Mouse (Mus musculus): ENCODE data around the gene Mrps15. TPM values are rescaled to one million over a fixed set of nuclear protein-coding genes. Genes with fewer than 3 reads are reported as not detected.

Mrps15 gene
- polyA plus RNA-seq, 1 experiment from 2014 or later, result 148 TPM

DNA sequence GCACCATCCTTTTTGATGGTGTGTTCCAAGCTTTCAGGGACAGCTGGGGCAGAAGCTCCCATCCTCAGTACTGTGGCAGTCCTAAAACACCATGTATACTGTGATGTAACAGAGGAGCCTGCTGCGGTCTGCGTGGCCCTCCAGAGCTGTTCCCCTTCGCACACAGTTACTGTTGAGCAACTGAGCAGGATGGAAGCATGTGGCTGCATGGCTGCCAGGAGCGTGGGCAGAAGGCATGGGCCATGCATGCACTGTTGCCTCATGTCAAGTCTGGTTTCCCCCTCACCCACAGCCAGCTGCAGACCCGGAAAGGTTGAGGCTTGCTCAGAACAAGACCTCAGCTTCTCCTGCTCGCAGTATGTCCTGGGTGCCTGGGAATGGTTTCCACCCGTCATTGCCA, 18.5 kb downstream of the Mrps15 start:
- H3K27ac ChIP-seq (ENCODE audit: low read depth), result no peak overlapping the region
- DNase-seq (ENCODE audit: low spot score) (no peak), ATAC-seq (replicated peaks; ENCODE audit: low FRiP score, low TSS enrichment, low read depth) (no peak)
- no peaks in the 10 kb centered on the region for H3K9me3 ChIP-seq (ENCODE audit: control insufficient read depth, low read length)
- H3K9ac ChIP-seq (ENCODE audit: low read length), result no peak overlapping the region
- WGBS, result 90% methylated on average over 7 of the region's 7 CpGs
- H3K36me3 ChIP-seq (ENCODE audit: control insufficient read depth, insufficient read depth, low read length), result no peaks in the 10 kb centered on the region
- no peaks in the 10 kb centered on the region for H3K4me1 ChIP-seq (replicated peaks; ENCODE audit: control insufficient read depth, insufficient read depth, low read length)
- no peaks in the 10 kb centered on the region for H3K27me3 ChIP-seq (replicated peaks; ENCODE audit: control insufficient read depth, insufficient read depth, low read length)
- H3K4me2 ChIP-seq (ENCODE audit: low read length), result no peak overlapping the region
- H3K4me3 ChIP-seq (ENCODE audit: low read depth, low read length), result no peak overlapping the region

DNA sequence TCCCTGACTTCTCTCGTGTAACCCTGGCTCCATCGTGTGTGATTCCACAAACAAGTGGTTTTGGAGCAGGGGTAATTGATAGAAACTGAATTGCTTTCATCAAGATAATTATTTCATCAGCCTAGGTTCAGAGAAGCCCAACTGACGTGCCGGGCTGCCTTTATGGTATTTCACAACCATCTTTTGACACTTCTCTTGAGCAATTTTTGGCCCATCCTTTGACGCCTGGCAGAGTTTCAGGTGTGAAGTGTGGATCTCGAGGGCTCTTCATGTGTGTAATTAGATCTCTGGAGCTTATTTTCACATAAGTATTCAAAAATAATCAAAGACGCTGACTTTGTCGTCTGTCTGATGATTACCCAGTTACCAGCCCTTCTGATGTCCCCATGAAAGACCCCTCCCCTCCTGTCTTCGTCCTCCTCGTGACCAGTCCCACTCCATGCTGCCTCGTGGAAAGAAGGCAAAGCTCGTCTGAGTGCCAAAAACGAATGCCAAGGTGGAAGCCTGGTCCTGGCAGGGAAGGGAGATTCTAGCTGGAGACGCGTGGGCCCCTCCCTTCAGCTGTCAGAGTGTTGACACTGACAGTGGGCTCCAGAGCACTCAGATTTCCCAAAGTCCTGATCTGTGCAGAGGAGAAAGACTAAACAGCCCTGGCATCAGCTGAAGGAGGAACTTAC, 20.8 kb downstream of the Mrps15 start:
- DNase-seq (ENCODE audit: low spot score) (no peak), ATAC-seq (replicated peaks; ENCODE audit: low FRiP score, low TSS enrichment, low read depth) (no peak)
- H3K9me3 ChIP-seq (ENCODE audit: control insufficient read depth, low read length), result no peaks in the 10 kb centered on the region
- H3K27ac ChIP-seq (ENCODE audit: low read depth), result no peak overlapping the region
- H3K4me3 ChIP-seq (ENCODE audit: low read depth, low read length), result no peak overlapping the region
- H3K36me3 ChIP-seq (ENCODE audit: control insufficient read depth, insufficient read depth, low read length), result no peaks in the 10 kb centered on the region
- WGBS, result 73% methylated on average over 15 of the region's 15 CpGs
- H3K4me1 ChIP-seq (replicated peaks; ENCODE audit: control insufficient read depth, insufficient read depth, low read length), result no peaks in the 10 kb centered on the region
- no peaks in the 10 kb centered on the region for H3K27me3 ChIP-seq (replicated peaks; ENCODE audit: control insufficient read depth, insufficient read depth, low read length)
- no peak overlapping the region for H3K9ac ChIP-seq (ENCODE audit: low read length)
- H3K4me2 ChIP-seq (ENCODE audit: low read length), result no peak overlapping the region

DNA sequence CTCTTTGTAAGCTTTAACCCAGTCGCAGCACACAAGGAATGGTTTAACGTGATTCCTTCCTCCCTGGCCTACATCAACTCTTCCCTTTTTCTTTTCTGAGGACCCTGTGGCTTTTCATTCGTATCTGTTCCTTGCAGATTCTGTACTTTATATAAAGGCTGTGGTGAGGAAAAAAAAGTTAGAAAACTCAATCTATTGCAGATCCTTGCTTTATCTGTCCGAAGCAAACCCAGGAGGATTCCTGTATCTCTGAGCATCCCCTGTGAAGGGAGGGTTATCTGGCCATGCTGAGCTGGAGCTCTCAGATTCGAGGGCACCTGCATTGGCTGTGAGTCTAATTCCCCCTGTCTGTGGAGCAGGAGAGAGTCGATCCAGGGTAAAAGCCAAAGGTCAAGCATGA, 22.1 kb downstream of the Mrps15 start:
- DNase-seq (ENCODE audit: low spot score) (no peak), ATAC-seq (replicated peaks; ENCODE audit: low FRiP score, low TSS enrichment, low read depth) (no peak)
- Histone ChIP-seq H3K4me2 (ENCODE audit: low read length) (no peak overlapping the region), H3K4me3 (ENCODE audit: low read depth, low read length) (no peak overlapping the region), H3K27me3 (replicated peaks; ENCODE audit: control insufficient read depth, insufficient read depth, low read length) (no peaks in the 10 kb centered on the region), H3K27ac (ENCODE audit: low read depth) (no peak overlapping the region), H3K4me1 (replicated peaks; ENCODE audit: control insufficient read depth, insufficient read depth, low read length) (no peaks in the 10 kb centered on the region), H3K36me3 (ENCODE audit: control insufficient read depth, insufficient read depth, low read length) (no peaks in the 10 kb centered on the region), H3K9ac (ENCODE audit: low read length) (no peak overlapping the region), H3K9me3 (ENCODE audit: control insufficient read depth, low read length) (no peaks in the 10 kb centered on the region)
- WGBS, result 86% methylated on average over 6 of the region's 6 CpGs

DNA sequence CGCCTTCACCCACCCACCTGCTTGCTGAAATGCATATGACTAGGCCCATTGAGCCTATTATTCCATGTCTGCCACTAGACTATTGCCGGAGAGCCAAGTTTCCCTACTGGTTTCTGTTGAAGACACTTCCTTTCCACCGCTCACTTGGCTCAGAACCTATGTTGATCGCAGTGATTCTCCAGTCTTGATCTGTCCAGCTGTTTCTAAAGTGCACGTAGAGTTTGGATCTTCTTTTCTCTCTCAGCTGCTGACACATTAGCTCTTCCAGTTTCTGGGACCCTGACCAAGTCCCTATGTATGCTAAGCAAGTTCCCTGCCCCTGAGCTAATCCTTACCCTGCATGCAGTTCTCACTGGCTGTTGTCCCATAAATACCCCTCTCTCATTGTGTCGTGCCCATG, 31.1 kb downstream of the Mrps15 start:
- Histone ChIP-seq H3K36me3 (ENCODE audit: control insufficient read depth, insufficient read depth, low read length) (no peaks in the 10 kb centered on the region), H3K4me1 (replicated peaks; ENCODE audit: control insufficient read depth, insufficient read depth, low read length) (no peaks in the 10 kb centered on the region), H3K4me2 (ENCODE audit: low read length) (no peak overlapping the region), H3K9me3 (ENCODE audit: control insufficient read depth, low read length) (no peaks in the 10 kb centered on the region), H3K4me3 (ENCODE audit: low read depth, low read length) (no peak overlapping the region), H3K9ac (ENCODE audit: low read length) (no peak overlapping the region), H3K27me3 (replicated peaks; ENCODE audit: control insufficient read depth, insufficient read depth, low read length) (no peaks in the 10 kb centered on the region), H3K27ac (ENCODE audit: low read depth) (no peak overlapping the region)
- 84% methylated on average over 6 of the region's 6 CpGs for WGBS
- DNase-seq (ENCODE audit: low spot score), result no peak
- no peak for ATAC-seq (replicated peaks; ENCODE audit: low FRiP score, low TSS enrichment, low read depth)

DNA sequence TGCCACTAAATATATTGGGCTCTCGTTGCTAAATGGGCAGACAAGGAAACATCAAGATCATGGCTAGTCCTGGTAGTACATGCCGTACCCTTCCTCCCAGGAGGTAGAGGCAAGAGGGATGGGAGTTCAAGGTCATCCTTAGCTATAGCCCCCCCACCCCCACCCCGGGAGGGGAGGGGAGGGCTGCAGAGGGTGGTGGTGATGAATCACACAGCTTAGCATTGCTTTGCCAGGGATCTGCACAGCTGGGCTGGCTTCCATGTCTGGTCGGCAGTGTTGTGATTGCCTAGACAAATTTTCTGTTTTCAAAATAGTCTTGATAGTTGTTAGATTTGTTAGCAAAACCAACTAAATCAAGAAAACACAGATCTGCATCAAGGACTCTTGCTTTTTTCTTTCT, 32.5 kb downstream of the Mrps15 start:
- H3K27me3 ChIP-seq (replicated peaks; ENCODE audit: control insufficient read depth, insufficient read depth, low read length), result no peaks in the 10 kb centered on the region
- no peaks in the 10 kb centered on the region for H3K9me3 ChIP-seq (ENCODE audit: control insufficient read depth, low read length)
- ATAC-seq (replicated peaks; ENCODE audit: low FRiP score, low TSS enrichment, low read depth) (no peak), DNase-seq (ENCODE audit: low spot score) (no peak)
- no peak overlapping the region for H3K9ac ChIP-seq (ENCODE audit: low read length)
- H3K27ac ChIP-seq (ENCODE audit: low read depth), result no peak overlapping the region
- no peaks in the 10 kb centered on the region for H3K36me3 ChIP-seq (ENCODE audit: control insufficient read depth, insufficient read depth, low read length)
- H3K4me2 ChIP-seq (ENCODE audit: low read length), result no peak overlapping the region
- H3K4me1 ChIP-seq (replicated peaks; ENCODE audit: control insufficient read depth, insufficient read depth, low read length), result no peaks in the 10 kb centered on the region
- H3K4me3 ChIP-seq (ENCODE audit: low read depth, low read length), result no peak overlapping the region
- WGBS, result 74% methylated on average over 4 of the region's 4 CpGs

DNA sequence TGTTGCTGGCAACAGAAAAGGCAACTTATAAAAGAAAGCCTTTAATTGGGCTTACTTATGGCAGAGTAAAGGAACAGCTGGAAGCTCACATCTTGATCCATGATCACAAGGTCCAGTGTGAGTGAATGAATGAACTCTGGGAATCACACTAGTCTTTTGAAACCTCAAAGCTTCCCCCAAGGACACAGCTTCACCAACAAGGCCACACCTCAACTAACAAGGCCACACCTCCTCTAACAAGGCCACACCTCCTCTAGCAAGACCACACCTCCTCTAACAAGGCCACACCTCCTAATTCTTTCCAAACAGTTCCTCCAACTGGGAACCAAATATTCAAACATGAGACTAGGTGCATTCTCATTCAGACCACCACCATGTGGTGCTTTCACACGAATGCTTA, 34.9 kb downstream of the Mrps15 start:
- DNase-seq (ENCODE audit: low spot score) (no peak), ATAC-seq (replicated peaks; ENCODE audit: low FRiP score, low TSS enrichment, low read depth) (no peak)
- H3K27ac ChIP-seq (ENCODE audit: low read depth), result no peak overlapping the region
- H3K4me1 ChIP-seq (replicated peaks; ENCODE audit: control insufficient read depth, insufficient read depth, low read length), result no peaks in the 10 kb centered on the region
- H3K9ac ChIP-seq (ENCODE audit: low read length), result no peak overlapping the region
- no peaks in the 10 kb centered on the region for H3K36me3 ChIP-seq (ENCODE audit: control insufficient read depth, insufficient read depth, low read length)
- WGBS, result 88% methylated on average over 1 of the region's 1 CpGs
- no peaks in the 10 kb centered on the region for H3K27me3 ChIP-seq (replicated peaks; ENCODE audit: control insufficient read depth, insufficient read depth, low read length)
- no peaks in the 10 kb centered on the region for H3K9me3 ChIP-seq (ENCODE audit: control insufficient read depth, low read length)
- H3K4me2 ChIP-seq (ENCODE audit: low read length), result no peak overlapping the region
- no peak overlapping the region for H3K4me3 ChIP-seq (ENCODE audit: low read depth, low read length)

DNA sequence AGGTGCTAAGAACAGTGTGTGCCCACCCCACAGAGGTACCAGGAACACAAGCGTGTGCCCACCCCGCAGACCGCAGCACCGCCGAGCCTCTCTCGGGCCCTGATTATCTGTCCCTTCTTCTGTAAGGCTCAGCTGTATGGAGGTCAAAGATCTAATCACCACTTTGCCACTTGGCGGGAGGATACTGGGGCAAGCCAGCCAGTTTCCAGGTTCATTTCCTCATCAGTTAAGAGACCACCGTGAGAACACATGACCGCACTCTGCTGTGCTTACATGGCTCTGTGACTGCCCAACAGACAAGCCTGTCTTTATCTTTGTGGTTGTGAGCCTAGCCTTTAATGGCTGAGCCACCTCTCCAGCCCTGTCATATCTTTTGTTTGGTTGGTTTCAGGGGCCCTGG, 36.3 kb downstream of the Mrps15 start:
- ATAC-seq (replicated peaks; ENCODE audit: low FRiP score, low TSS enrichment, low read depth), result no peak
- H3K4me3 ChIP-seq (ENCODE audit: low read depth, low read length), result no peak overlapping the region
- H3K4me1 ChIP-seq (replicated peaks; ENCODE audit: control insufficient read depth, insufficient read depth, low read length), result no peaks in the 10 kb centered on the region
- WGBS, result 85% methylated on average over 9 of the region's 9 CpGs
- H3K9ac ChIP-seq (ENCODE audit: low read length), result no peak overlapping the region
- H3K36me3 ChIP-seq (ENCODE audit: control insufficient read depth, insufficient read depth, low read length), result 0 out of 2 replicates have a peak, but pooled peaks cover 4% of the 10 kb centered on the region
- H3K27ac ChIP-seq (ENCODE audit: low read depth), result no peak overlapping the region
- DNase-seq (ENCODE audit: low spot score), result no peak
- H3K4me2 ChIP-seq (ENCODE audit: low read length), result no peak overlapping the region
- no peaks in the 10 kb centered on the region for H3K9me3 ChIP-seq (ENCODE audit: control insufficient read depth, low read length)
- no peaks in the 10 kb centered on the region for H3K27me3 ChIP-seq (replicated peaks; ENCODE audit: control insufficient read depth, insufficient read depth, low read length)

DNA sequence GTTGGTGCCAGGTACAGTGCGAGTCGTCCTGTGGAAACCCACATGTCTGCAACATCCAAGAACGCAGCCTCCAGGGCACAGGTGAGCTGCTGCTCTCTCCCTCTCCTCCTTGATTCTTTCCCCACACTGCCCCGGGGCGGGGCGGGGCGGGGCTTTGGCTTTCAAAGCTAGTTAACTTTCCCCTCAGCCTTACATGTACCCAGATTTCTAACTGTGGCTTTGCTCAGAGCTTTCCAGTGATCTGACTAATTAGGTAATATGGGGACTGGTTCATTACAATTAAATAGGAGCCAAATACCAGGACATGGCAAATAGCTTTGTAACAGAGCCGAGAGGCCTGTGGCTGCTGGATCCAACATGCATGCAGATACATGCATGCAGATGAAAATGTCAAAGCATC, 37.7 kb downstream of the Mrps15 start:
- H3K4me3 ChIP-seq (ENCODE audit: low read depth, low read length), result no peak overlapping the region

DNA sequence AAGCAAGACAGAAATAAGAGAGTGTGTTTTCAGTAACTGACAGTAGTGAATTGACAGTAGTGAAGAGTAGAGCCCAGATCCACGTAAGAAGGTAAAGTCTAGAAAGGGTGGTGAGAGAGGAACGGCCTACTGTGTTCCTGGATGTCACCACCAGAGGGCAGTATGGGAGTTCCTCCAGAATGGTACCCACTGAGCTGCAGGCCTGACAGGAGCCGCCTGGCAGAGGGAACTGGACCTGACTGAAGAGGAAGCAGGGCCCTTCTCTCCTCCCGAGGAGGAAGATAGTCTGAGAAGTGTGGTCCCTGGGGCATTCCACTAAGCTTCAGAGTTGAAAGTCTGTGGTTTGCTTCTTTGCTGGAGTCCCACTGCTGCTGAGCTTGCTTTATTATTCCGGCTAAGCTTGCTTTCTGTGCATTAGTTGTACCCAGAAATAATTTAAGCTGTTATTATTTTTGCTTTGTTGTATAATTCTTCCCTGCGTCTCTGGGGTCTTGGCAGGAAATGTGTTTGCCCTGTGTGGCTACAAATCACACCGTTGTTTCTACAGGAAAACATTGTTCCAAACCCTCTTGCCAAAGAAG, 39.4 kb downstream of the Mrps15 start:
- ATAC-seq (replicated peaks; ENCODE audit: low FRiP score, low TSS enrichment, low read depth) (peak; percentile 80; the same call in 1 of the 2 replicates), DNase-seq (ENCODE audit: low spot score) (peak; percentile 91)
- Histone ChIP-seq H3K4me3 (ENCODE audit: low read depth, low read length) (no peak overlapping the region), H3K9ac (ENCODE audit: low read length) (no peak overlapping the region), H3K9me3 (ENCODE audit: control insufficient read depth, low read length) (no peaks in the 10 kb centered on the region), H3K4me2 (ENCODE audit: low read length) (no peak overlapping the region), H3K36me3 (ENCODE audit: control insufficient read depth, insufficient read depth, low read length) (0 out of 2 replicates have a peak, but pooled peaks cover 4% of the 10 kb centered on the region), H3K27me3 (replicated peaks; ENCODE audit: control insufficient read depth, insufficient read depth, low read length) (no peaks in the 10 kb centered on the region), H3K27ac (ENCODE audit: low read depth) (no peak overlapping the region), H3K4me1 (replicated peaks; ENCODE audit: control insufficient read depth, insufficient read depth, low read length) (no peaks in the 10 kb centered on the region)
- WGBS, result 26% methylated on average over 7 of the region's 7 CpGs

More for the DNA sequence above, 37.7 kb downstream of the Mrps15 start:
- no peaks in the 10 kb centered on the region for H3K27me3 ChIP-seq (replicated peaks; ENCODE audit: control insufficient read depth, insufficient read depth, low read length)
- H3K4me2 ChIP-seq (ENCODE audit: low read length), result no peak overlapping the region
- WGBS, result 61% methylated on average over 8 of the region's 8 CpGs
- 0 out of 2 replicates have a peak, but pooled peaks cover 4% of the 10 kb centered on the region for H3K36me3 ChIP-seq (ENCODE audit: control insufficient read depth, insufficient read depth, low read length)
- no peak for DNase-seq (ENCODE audit: low spot score)
- no peak overlapping the region for H3K9ac ChIP-seq (ENCODE audit: low read length)
- no peak for ATAC-seq (replicated peaks; ENCODE audit: low FRiP score, low TSS enrichment, low read depth)
- no peaks in the 10 kb centered on the region for H3K4me1 ChIP-seq (replicated peaks; ENCODE audit: control insufficient read depth, insufficient read depth, low read length)
- H3K27ac ChIP-seq (ENCODE audit: low read depth), result no peak overlapping the region
- H3K9me3 ChIP-seq (ENCODE audit: control insufficient read depth, low read length), result no peaks in the 10 kb centered on the region

Measured in intestine, embryonic 14.5 days (tissue).